Mouse (Mus musculus) NIH3T3 (cell line): ENCODE results near the gene Sox6.

Source experiments
- DNase-seq: peaks from one replicate; pipeline ENCODE4 v3.0.0-alpha.2; 2012; ENCODE audit warnings: low read depth

Sox6 gene

DNA sequence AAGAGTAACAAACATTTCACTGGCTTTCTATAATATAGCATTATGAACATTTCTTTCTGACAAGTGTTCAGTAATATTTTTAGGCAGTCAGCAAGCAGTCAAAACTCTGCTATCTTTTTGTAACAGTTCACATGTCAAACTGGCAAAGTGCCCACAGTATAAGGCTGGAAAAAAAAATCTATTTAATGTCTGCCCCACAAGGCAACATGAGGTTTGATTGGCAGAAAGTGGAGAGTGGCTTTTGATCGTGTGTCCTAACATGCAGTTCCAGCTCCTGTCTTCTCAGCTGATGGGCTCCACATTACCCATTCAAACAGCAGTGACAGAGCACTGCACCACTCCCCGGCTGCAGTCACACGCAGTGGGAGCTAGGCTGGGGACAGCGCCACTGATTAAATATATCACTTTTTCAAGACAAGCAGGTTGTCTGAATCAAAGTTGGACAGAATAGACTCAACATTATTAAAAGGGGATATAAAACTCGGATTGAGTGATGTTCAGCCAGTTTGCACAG, 286.4 kb downstream of the Sox6 start:
- peak; percentile 1 for DNase-seq

DNA sequence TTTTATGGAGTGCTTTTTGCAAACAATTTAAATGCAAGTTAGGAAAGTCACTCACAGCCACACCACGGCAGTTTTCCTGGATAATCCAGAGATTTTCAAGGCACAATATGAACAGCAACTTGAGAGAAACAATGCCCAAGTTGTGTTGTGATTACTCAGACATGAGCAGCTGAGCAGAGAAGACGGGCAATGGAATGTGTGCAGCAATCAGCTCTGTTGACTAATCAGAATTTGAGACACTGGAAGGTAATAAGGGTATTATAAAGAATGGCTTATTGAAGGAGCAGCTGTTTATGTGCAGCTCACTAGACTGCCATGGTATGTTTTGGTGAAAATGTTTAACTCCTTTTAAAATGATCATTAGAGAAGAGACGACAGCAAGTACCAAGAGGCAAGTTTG, 287.5 kb downstream of the Sox6 start:
- no peak for DNase-seq

DNA sequence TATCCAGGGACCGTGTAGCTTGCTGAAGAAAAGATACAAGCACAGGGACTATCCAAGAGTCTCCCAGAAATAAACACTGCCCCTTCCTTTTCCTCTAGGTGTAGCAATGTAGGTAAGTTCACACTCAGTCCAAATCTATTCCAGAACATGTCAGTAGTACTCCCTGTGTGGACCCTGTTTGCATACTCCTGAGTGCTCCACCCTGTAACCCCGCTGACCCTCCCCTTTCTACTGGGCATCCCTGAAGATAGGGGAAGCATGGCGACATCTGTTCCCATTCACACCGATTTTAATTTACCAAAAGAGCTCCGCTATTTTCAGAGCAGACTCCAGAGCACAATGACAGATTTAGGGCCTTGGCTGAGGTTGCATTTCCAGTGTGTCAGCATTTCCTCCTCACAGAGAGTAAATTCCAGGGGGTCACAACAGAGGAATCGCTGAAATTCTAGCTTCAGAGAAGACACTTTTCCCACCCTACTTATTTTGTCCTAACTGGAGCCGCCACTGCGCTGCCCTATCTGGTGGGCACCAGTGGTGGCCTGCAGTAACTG, 288.2 kb downstream of the Sox6 start:
- DNase-seq: no peak

DNA sequence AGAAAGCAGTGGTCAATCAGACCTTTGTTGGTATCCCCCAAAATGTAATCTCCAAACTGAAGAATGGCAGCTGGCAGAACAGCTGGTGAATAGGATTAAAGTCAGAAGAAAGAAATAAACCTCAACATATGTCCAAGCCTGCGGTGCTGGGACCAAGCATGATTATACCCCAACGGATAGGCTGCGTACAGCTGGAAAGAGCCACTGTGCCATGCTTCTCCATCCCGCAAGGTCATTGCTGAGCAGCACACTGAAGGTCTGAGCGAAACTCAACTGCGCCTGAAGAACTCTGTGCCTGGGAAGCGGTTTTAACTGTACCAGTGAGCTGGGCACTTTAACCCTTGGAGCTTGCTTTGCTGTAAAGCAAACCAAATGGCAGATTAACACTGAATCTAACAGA, 291.1 kb downstream of the Sox6 start:
- no peak for DNase-seq

DNA sequence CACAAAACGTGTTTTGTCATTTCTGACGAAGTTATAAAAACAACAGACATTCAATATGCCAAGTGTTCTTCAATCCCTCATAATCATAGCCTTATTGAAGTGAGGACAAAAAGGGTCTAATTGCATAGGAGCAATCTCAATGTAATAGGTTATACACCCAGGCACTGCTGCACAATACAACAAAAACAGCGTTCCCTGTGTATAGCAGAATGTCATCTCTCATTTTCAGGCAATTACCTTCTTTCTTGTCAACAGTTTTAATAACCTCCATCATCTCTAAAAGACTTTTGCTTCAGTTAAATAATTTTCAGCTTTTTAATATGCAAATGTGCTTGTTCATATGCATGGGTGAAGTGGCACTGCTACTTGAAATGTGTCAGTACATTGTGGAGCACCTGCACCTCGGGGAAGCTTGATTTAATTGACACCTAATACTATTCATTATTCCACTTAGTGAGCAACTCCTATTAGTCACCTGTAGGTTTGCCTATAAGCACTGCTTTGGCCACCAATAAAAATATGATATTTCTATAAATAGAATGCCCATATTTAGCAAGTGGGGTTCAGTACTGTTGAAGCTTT, 292.8 kb downstream of the Sox6 start:
- no peak for DNase-seq

DNA sequence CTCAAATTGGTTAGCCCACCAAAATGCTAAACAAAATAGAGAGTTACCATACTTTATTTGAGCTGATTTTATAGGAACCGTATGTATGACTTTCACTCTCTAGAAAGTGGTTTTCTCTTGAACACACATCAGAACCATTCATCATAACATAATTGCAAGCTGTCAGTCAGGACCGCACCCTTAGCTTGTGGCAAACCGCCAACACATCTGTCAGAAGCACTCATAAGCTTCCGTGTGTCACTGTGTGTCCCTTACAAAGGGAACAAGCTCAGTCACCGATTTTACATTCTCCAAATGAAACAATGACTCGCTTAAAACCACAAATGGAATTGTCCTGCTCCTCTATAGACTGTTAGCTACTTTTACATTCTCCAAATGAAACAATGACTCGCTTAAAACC, 304.5 kb downstream of the Sox6 start:
- DNase-seq: no peak

DNA sequence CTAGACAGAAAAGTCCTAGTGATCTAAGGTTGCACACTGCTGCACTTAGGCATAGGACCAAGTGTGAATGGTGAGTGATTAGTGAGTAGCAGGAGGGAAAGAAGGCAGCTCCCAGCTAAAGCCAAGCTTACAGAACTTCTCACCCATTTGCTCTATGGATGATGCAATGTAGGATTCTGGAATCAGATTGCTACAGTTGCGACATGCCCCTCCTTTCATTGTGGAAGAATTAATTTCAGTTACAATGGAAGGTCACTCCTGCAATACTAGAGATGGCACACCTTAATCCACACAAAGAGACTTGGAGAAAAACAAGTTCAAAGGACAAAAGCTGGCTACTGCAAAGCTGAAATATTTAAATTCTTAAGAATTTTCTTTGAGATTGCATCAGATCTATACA, 305.8 kb downstream of the Sox6 start:
- no peak for DNase-seq

DNA sequence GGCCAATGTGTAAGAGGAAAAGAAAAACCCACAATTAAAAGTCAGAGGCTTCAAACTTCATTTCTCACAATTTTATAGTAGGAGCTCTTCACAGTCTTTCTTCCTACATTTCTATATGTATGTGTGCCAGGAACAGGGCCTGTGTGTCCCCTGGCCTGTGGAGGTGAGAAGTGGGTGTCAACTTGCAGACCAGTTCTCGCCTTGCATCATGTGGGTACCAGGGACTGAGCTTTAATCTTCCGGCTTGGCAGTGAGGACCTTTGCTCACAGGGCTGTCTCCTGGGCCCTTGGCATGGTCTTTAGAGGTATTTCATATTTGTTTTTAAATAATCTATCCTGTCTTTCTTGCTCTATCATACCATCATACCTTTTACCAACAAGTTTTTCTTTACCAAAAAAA, 311.8 kb downstream of the Sox6 start:
- DNase-seq: no peak

DNA sequence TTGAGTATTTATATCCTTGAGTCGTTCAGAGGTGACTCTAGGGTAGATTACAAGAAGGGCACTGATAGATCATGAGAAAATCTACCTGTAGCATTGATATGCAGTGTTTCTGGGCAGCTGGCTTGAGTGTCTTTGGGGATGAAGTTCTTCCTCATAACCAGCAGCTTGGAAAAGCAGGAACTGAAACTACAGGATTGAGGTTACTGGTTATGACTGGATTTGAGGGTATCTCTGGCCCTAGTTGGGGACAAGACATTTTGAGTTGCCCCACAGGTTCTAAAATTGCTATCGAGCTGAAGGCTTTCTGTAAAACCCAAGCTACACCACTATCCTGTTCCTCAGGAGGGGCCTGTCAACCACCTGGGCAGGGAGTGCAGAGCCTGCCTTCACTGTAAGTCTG, 314.2 kb downstream of the Sox6 start:
- DNase-seq: no peak

DNA sequence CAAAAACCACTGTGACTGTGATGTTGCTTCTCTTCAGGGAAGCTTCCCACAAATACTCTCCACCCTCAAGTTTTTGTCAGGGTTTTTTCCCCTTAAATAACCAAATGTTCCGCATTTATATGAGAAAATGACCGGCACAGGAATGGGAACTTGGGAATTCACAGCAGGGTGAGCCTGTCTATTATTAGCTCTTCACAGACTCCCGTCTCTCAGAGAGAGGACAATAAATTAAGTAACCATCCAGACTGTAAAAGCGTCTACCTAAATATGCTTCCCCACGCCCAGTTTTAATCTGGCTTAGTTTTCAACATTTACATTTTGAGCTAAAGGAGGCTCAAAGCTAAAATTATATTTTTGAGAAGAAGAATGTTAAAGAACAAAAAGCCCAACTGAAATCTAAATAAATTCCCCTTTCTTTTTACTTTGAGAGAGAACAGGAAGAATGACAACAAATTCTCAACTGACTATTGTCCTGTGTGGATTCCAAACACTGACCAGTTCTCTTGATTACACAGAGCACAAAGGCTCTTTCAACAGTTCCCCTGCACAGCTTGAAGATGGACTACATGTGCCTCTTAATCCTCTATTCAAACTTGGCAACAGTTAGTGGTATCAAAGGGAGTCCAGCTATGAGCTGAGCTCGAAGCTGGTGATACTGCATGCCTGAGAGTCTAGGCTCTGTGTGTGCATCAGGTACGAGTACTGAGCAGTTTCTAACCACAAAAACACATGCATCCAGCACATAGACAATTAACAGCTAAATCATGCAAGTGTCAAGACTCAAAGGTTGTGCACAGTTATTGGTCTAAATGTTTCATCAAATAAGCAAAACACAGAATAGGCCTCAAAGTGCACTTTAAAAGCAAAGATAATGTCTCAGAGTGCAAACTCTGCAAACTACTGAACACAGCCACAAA, 316.7 kb downstream of the Sox6 start:
- DNase-seq: no peak

DNA sequence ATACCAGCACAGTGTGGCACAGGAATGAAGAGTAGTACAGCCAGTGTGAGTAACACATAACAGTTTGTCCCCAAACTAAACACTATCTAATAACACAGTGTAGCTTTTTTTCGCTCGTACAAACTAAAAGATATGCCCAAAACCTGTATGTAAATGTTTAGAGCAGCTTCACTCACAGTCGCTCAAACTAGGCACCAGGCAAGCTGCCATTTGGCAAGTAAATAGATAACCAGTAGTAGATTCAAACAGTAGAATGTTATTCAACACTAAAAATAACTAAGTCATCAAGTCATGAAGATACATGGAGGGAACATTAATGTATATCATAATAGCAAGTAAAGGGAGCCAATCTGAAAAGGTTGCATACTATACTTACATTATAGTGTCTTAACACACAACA, 318.8 kb downstream of the Sox6 start:
- DNase-seq: no peak

DNA sequence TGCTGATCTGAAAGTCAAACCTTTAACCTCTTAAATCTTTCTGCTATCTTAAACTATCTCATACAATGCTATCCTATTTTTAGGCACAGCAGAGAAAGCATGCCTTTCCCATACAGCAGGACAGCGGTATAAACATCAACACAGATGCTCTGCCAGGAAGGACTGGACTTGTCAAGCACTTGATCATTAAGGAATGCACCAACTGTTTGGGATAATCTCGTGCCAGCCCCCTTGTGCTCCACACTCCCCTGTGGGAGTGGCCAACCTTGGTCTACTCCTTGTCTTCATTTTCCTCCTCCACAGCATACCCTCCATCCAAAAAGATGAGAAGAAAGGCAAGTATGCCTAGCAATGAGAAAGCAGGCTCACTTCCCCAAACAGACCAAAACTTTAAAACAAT, 332.5 kb downstream of the Sox6 start:
- DNase-seq: no peak

DNA sequence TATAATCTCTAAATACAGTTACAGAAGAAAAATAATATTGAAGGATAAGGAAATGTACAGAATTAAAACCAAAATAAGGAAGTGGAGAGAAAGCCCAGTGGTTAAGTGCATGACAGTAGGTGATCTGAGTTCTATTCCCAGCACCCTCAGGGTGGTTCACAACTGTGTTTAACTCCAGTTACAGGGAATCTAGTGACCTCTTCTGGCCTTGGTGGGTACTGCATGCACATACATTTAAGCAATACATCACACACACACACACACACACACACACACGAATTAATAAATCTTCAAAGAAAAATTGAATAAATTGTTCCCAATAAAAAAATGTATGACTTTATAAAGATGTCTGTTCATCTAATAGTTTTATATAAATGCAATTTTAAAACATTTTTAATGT, 340.5 kb downstream of the Sox6 start:
- DNase-seq: no peak

DNA sequence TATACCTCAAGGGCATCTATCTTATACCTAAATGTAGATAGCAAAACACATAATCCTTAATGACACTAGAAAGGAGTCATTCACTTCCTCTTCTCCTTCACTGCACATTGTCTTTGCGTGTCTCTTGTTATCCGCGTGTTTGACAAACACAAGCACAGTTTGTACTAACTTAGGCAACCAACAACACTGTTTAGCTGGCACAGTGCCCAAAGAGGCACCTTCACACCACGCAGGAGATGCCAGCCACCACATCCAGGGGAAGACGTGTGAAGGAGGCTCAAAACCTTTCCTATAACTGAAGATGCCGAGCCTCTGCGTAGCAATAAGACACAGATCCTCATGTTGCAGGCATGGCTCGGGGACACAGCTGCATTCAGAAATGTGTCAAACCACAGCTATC, 345.4 kb downstream of the Sox6 start:
- DNase-seq: no peak

DNA sequence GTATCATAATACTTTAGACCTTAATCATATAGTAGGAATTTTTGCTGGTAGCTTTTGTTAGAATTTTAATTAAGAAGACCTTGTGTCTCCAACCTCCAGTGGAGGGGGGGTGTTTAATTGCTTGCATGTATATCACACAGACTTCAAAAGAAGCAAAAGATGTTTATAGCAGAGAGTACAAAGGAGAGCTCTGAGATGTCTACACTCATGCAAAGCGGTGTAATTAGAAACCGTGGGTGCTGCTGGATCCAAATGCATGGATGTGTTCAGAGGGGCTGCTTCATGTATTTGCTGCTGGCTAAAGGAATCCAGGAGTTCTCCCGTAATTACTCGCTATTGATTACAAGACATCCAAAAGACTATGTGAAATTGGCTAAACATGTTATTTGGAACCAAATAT, 347.5 kb downstream of the Sox6 start:
- DNase-seq: no peak

DNA sequence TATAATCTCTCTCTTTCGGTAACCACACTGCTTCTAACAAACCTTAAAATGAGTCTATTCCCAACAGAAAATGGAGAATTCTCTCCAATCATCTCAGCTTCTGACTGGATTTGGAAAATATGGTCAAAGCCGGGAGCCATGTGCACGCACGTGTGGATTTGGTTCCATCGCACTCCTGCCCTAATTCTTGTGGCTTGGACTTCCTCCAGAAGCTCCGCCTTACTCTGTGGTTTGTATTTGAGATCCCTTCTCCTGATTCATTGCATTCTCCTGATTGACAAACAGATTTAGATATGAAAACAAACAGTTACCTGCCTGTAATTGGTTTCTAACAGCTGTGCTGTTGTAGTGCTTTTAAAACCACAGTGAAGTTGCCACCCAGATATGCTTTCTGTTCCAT, 351.9 kb downstream of the Sox6 start:
- peak; percentile 5 for DNase-seq

DNA sequence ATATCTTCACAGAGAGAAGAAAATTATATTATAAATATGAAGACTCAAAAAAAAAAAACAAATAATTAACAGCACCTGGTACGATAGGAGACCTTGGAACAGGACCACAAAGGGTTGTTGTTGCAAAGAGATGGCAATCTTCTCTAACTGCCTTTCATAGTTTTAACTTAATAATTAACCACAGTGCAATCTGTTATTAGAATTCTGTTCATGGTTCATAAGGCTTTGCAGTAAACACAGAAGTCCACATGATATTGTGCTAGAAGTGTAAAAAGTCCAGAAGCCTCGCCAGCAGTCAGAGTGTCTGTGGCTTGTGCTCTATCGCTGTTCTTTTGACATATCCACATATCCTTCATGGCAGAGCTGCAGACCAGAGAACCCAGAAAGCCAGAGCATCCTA, 354.5 kb downstream of the Sox6 start:
- no peak for DNase-seq

DNA sequence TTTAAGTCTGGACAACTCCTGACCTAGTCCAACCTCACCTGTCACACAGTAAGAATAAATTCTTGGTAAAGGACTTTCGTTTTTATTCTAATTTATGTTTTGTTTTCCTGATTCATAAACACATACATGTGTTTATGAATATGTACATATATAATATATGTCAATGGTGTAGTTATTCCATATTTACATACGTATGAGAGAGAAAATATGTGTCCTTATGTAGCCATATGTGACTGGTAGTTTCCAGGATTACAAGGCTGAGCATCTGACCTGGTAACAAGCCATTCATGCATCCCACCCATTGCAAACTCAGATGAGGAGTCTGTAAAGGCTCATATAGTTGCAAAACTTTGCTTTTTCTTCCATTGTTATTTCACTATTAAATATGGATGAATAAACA, 366.8 kb downstream of the Sox6 start:
- DNase-seq: no peak

DNA sequence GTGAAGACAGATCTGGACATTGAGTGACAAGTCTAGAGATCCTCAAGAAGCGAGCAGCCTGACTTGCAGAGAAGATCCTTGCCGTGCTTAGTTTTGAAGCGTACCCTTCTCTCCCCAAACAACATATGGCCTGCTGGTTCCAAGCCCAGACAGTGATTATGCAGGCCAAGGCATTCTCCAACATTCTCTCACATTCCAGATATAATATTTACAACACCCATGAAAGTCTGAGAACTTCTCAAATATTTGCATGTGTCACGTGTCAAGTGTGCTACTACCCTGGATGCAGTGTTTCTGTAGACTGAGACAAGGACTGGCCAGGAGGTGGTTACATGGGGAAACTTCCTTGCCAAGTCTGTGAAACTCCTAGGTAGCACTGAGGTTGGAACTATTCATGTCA, 367.3 kb downstream of the Sox6 start:
- DNase-seq: no peak

DNA sequence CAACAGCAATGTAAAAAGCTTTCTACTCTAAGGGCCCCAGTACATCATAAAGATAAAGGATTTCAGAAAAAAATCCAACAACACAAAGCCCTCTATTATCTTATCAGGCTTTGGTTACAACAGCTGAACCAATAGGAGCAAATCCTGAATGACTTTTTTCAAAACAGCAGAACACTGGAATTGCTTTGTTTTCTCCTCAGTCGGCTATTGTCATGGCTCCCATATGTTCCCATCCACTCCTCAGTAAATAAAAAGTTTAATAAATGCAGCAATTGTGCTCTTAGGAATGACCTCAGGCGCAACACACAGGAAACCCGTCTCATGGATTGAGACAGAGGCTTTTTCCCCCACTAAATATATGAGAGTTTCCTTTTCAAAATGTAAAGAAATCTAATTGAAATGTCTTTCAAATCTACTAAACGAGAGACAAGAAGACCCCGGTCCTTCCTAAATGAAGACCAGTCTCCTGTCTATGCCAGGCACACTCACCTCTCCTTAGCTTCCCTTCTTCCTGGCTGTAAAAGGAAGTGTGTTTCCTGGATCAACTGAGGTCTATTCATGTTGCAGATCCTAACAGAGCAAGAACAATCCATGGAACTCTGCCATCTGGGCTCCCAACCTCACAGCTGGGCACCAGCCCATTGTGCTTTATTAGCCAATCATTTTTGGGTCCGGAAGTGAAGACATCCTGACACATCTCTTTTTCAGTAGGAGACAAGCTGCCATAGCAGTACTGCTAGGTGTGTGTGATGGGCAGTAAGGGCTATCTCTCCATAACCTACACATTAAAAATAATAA, 369.2 kb downstream of the Sox6 start:
- no peak for DNase-seq

DNA sequence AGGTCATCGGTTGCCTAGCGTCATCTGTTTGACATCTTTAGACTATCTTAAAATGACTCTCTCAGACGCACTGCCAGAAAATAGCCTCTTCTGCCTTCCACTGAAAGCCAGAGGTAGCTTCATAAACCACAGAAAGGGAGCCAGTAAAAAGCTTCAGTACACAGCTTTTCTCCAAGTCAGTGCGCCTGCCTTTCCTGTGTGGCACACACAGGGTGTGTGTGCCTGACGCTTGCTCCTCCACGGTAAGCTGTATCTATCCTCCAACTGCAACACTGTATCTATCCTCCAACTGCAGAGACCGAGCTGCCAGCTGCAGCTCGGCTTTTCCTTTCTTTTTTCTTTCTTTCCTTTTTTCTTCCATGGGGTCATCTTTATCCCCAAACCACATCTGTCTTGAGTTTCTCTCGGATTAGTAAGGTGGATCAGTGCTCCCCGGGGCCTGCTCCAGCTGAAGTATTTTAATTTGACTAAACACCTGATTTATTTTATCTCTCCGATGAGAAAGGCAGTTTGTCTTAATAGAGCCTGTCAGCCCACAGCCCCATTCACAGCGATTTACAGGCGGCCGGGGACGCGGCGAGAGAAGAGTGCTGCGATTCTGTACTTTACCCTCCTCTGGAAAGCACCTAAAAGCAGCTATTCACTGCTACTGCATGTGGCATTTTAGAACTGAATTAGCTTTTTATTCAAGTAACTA, 371.8 kb downstream of the Sox6 start:
- no peak for DNase-seq

DNA sequence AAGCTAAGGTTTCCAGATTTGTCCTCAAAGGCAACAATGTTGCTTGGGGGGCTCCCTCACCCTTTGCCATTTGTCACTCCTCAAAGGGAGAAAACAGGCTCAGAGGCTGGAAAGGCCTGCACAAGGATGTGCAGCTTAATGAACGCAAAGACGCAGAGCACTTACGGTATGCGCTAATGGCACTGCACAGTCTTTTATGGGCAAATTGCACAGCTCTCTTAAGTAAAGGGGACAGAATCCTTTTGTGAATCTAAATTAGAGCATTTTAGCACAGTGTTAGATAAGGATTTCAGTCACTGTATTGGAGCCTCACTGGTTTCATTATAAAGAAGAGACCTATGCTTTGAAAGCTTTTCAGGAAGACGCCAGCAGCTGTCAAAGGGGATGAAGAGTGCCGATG, 375.2 kb downstream of the Sox6 start:
- no peak for DNase-seq
